Mouse (Mus musculus): ENCODE results near the gene Zfp691. TPM values are rescaled to one million over a fixed set of nuclear protein-coding genes. Genes with fewer than 3 reads are reported as not detected.

Zfp691 gene
- polyA plus RNA-seq, 1 experiment, result 7.2 TPM

- Histone ChIP-seq H3K79me2 (ENCODE audit: control insufficient read depth, insufficient read depth) (no peaks in the 10 kb centered on the region), H3K36me3 (ENCODE audit: control insufficient read depth, insufficient read depth) (peaks cover 23% of the 10 kb centered on the region), H3K4me2 (ENCODE audit: low read depth) (no peak overlapping the region), H3K4me3 (no peak overlapping the region), H3ac (ENCODE audit: control insufficient read depth, insufficient read length) (no peak overlapping the region), H3K27me3 (ENCODE audit: control insufficient read depth, insufficient read depth, insufficient read length) (no peaks in the 10 kb centered on the region)
- no peak for TF ChIP-seq MAX (IDR thresholded peaks at IDR 0.05; ENCODE audit: low read depth)
- TF ChIP-seq TCF3 (IDR thresholded peaks at IDR 0.05; ENCODE audit: insufficient read length, low read depth), result no peak
- TF ChIP-seq REST (IDR thresholded peaks at IDR 0.05; ENCODE audit: insufficient read depth, insufficient read length), result no peak
- no peak for TF ChIP-seq CEBPB (IDR thresholded peaks at IDR 0.05; ENCODE audit: insufficient read depth, poor library complexity, severe bottlenecking)
- TF ChIP-seq MYOD1 (IDR thresholded peaks at IDR 0.05; ENCODE audit: control insufficient read depth in 1 of 3, insufficient read length in 2 of 3, low read depth in 2 of 3), result no peak
- no peak for TF ChIP-seq POLR2AphosphoS2 (IDR thresholded peaks at IDR 0.05; ENCODE audit: insufficient read length, low read depth)
- no peak for TF ChIP-seq MYOG (IDR thresholded peaks at IDR 0.05; ENCODE audit: control insufficient read depth in 1 of 3, insufficient read depth in 1 of 3, insufficient read length in 2 of 3, low read depth in 2 of 3)
Observed at GRCm38 (mm10) chr4:119138776-119139175, 35.2 kb downstream of the Zfp691 start.

GRCm38 (mm10) chr4:119138171-119138570 is 35.8 kb downstream of the Zfp691 start:
- Histone ChIP-seq H3K4me2 (ENCODE audit: low read depth) (no peak overlapping the region), H3ac (ENCODE audit: control insufficient read depth, insufficient read length) (no peak overlapping the region), H3K79me2 (ENCODE audit: control insufficient read depth, insufficient read depth) (no peaks in the 10 kb centered on the region), H3K4me3 (no peak overlapping the region), H3K36me3 (ENCODE audit: control insufficient read depth, insufficient read depth) (peaks cover 27% of the 10 kb centered on the region), H3K27me3 (ENCODE audit: control insufficient read depth, insufficient read depth, insufficient read length) (no peaks in the 10 kb centered on the region)
- peak; percentile 45 for TF ChIP-seq POLR2AphosphoS2 (IDR thresholded peaks at IDR 0.05; ENCODE audit: insufficient read length, low read depth)
- no peak for TF ChIP-seq MYOD1 (IDR thresholded peaks at IDR 0.05; ENCODE audit: control insufficient read depth in 1 of 3, insufficient read length in 2 of 3, low read depth in 2 of 3)
- no peak for TF ChIP-seq MYOG (IDR thresholded peaks at IDR 0.05; ENCODE audit: control insufficient read depth in 1 of 3, insufficient read depth in 1 of 3, insufficient read length in 2 of 3, low read depth in 2 of 3)

GRCm38 (mm10) chr4:119137313-119137712 is 36.7 kb downstream of the Zfp691 start:
- Histone ChIP-seq H3K36me3 (ENCODE audit: control insufficient read depth, insufficient read depth) (peaks cover 36% of the 10 kb centered on the region), H3K4me3 (no peak overlapping the region), H3ac (ENCODE audit: control insufficient read depth, insufficient read length) (no peak overlapping the region), H3K4me2 (ENCODE audit: low read depth) (no peak overlapping the region), H3K79me2 (ENCODE audit: control insufficient read depth, insufficient read depth) (no peaks in the 10 kb centered on the region), H3K27me3 (ENCODE audit: control insufficient read depth, insufficient read depth, insufficient read length) (no peaks in the 10 kb centered on the region)
- TF ChIP-seq MYOD1 (IDR thresholded peaks at IDR 0.05; ENCODE audit: control insufficient read depth in 1 of 3, insufficient read length in 2 of 3, low read depth in 2 of 3), result no peak
- TF ChIP-seq CEBPB (IDR thresholded peaks at IDR 0.05; ENCODE audit: insufficient read depth, poor library complexity, severe bottlenecking), result no peak

- Histone ChIP-seq H3K27me3 (ENCODE audit: control insufficient read depth, insufficient read depth, insufficient read length) (no peaks in the 10 kb centered on the region), H3K79me2 (ENCODE audit: control insufficient read depth, insufficient read depth) (peaks cover 6% of the 10 kb centered on the region), H3ac (ENCODE audit: control insufficient read depth, insufficient read length) (no peak overlapping the region), H3K4me3 (no peak overlapping the region), H3K4me2 (ENCODE audit: low read depth) (no peak overlapping the region), H3K36me3 (ENCODE audit: control insufficient read depth, insufficient read depth) (peaks cover 44% of the 10 kb centered on the region)
- peak in 1 of 3 experiments; percentile 42 for TF ChIP-seq MYOG (IDR thresholded peaks at IDR 0.05; ENCODE audit: control insufficient read depth in 1 of 3, insufficient read depth in 1 of 3, insufficient read length in 2 of 3, low read depth in 2 of 3)
- no peak for TF ChIP-seq SRF (IDR thresholded peaks at IDR 0.05; ENCODE audit: control insufficient read depth, insufficient read length, low read depth)
- no peak for TF ChIP-seq TCF3 (IDR thresholded peaks at IDR 0.05; ENCODE audit: insufficient read length, low read depth)
- TF ChIP-seq POLR2AphosphoS2 (IDR thresholded peaks at IDR 0.05; ENCODE audit: insufficient read length, low read depth), result peak; percentile 24
- TF ChIP-seq MYOD1 (IDR thresholded peaks at IDR 0.05; ENCODE audit: control insufficient read depth in 1 of 3, insufficient read length in 2 of 3, low read depth in 2 of 3), result peak in 2 of 3 experiments; percentile 53 to 64
Observed at GRCm38 (mm10) chr4:119133860-119134259, 40.1 kb downstream of the Zfp691 start.

- Histone ChIP-seq H3K36me3 (ENCODE audit: control insufficient read depth, insufficient read depth) (peaks cover 44% of the 10 kb centered on the region), H3K4me2 (ENCODE audit: low read depth) (no peak overlapping the region), H3K27me3 (ENCODE audit: control insufficient read depth, insufficient read depth, insufficient read length) (no peaks in the 10 kb centered on the region), H3K79me2 (ENCODE audit: control insufficient read depth, insufficient read depth) (peaks cover 6% of the 10 kb centered on the region), H3K4me3 (no peak overlapping the region), H3ac (ENCODE audit: control insufficient read depth, insufficient read length) (no peak overlapping the region)
- TF ChIP-seq MYOG (IDR thresholded peaks at IDR 0.05; ENCODE audit: control insufficient read depth in 1 of 3, insufficient read depth in 1 of 3, insufficient read length in 2 of 3, low read depth in 2 of 3) (peak in 2 of 3 experiments; percentile 48 to 55), MAX (IDR thresholded peaks at IDR 0.05; ENCODE audit: low read depth) (no peak), MYOD1 (IDR thresholded peaks at IDR 0.05; ENCODE audit: control insufficient read depth in 1 of 3, insufficient read length in 2 of 3, low read depth in 2 of 3) (peak in 2 of 3 experiments; percentile 47 to 53)
Observed at GRCm38 (mm10) chr4:119133306-119133705, 40.7 kb downstream of the Zfp691 start.

- Histone ChIP-seq H3K36me3 (ENCODE audit: control insufficient read depth, insufficient read depth) (peaks cover 32% of the 10 kb centered on the region), H3K79me2 (ENCODE audit: control insufficient read depth, insufficient read depth) (peaks cover 19% of the 10 kb centered on the region), H3K4me2 (ENCODE audit: low read depth) (no peak overlapping the region), H3K27me3 (ENCODE audit: control insufficient read depth, insufficient read depth, insufficient read length) (no peaks in the 10 kb centered on the region), H3K4me3 (no peak overlapping the region), H3ac (ENCODE audit: control insufficient read depth, insufficient read length) (no peak overlapping the region)
- peak in 1 of 3 experiments; percentile 34 for TF ChIP-seq MYOG (IDR thresholded peaks at IDR 0.05; ENCODE audit: control insufficient read depth in 1 of 3, insufficient read depth in 1 of 3, insufficient read length in 2 of 3, low read depth in 2 of 3)
- TF ChIP-seq POLR2A (IDR thresholded peaks at IDR 0.05; ENCODE audit: insufficient read length, low read depth), result no peak
Observed at GRCm38 (mm10) chr4:119131189-119131910, 42.6 kb downstream of the Zfp691 start.
